Mouse (Mus musculus): ENCODE measurements around the gene Pbx1.

Gene Pbx1

GRCm38 (mm10) chr1:168231548-168232429 lies 200.3 kb downstream of the Pbx1 start:
- no peak for DNase-seq (ENCODE audit: extremely low read depth, insufficient read length, low spot score)

DNA sequence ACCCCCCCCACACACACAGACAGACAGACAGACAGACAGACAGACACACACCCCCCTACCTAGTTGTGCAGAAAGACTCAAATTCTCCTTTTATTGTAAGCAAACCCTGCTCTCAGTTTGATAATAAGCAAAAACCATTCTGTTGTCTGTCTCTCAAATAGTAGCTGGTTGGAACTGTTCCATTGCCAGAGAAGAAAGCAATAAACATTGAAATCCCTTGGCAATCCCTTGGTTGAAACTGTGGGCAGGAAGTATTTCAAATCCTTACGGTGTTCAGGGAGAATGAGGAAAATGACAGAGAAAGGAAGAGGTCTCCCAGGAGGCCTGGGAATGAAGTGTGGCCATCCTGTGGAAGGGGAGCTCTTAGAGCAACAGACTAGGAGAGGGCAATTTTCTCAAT lies 201.2 kb downstream of the Pbx1 start:
- DNase-seq (ENCODE audit: extremely low read depth, insufficient read length, low spot score) = no peak

DNA sequence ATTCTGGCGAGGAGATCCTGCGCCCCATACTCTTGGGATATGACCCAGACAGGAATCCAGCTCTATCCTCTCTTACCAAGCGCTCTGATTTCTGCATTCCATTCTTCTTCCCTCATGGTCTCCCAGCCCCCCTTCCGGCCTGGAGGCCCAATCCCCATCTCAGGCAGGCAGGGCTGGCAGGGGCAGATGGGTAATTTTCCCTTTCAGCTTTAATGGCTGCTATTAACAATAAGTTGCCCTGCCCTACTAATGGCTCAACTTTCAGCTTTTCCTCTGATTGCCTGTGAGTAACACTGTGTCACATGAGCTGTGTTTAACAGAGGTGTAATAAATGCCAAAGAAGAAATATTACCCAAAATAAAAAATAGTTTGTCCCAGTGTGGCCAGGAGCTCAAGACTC lies 201.9 kb downstream of the Pbx1 start:
- no peak for DNase-seq (ENCODE audit: extremely low read depth, insufficient read length, low spot score)

DNA sequence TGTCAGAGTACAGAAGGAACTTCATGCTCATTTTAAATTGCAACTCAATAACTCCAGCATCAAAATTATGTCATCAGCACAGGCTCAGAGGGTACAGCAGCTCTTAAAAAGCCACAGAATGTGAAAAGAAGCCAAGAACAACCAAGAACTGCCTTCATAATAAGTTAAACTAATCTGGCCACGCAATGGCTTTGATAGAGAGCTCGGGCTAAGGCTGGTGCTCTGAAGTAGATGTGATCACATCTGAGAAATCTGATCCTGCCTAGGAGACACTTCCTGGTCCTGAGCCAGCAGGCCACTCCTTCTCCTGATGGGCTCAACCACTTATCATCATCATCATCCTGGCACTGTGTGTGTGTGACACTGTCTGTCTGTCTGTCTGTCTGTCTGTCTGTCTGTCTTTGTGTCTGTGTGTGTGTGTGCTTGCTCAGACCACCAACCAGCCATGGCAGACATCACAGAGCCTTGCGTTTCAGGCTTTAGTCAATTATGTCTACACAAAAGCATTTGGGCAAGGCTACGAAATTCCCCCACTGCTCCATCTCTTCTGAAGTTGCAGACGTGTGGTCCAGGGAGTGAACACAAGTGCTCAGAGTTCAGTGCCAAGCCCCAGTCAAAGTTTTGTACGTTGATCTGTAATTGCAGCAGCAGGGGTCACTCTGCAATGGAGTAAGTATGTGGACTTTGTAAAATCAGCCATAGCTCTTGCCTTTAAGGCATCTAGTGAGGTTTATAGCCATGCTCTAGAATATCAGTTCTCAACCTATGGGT lies 203.1 kb downstream of the Pbx1 start:
- no peak for DNase-seq (ENCODE audit: extremely low read depth, insufficient read length, low spot score)

- no peak for DNase-seq (ENCODE audit: extremely low read depth, insufficient read length, low spot score)
These were observed 205.9 kb downstream of the Pbx1 start for GRCm38 (mm10) chr1:168226150-168226549.

GRCm38 (mm10) chr1:168225595-168226127 lies 206.4 kb downstream of the Pbx1 start:
- no peak for DNase-seq (ENCODE audit: extremely low read depth, insufficient read length, low spot score)

GRCm38 (mm10) chr1:168224218-168224617 lies 207.9 kb downstream of the Pbx1 start:
- DNase-seq (ENCODE audit: extremely low read depth, insufficient read length, low spot score) = no peak

GRCm38 (mm10) chr1:168222794-168223193 lies 209.3 kb downstream of the Pbx1 start:
- no peak for DNase-seq (ENCODE audit: extremely low read depth, insufficient read length, low spot score)

DNA sequence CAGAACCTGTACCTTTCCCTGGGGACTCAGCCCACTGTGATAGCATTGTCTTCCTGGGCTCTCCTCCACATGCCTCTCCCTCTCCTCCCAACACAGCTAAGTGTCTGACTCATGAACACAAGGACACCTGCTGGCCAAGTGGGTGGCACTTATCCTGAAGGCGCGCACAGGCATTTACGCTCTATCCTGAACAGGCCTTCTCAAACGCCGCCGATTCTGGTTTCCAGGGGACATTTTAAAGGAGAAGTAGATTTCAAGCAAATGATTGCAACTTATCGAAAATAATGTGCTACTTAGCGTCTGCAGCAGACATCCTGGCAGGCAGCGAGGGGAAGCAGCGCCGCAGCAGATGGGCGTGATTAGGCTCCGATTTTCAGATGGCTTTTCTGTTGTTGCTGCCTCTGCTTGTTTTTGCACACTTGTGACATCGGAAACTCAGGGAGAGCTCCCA lies 211.0 kb downstream of the Pbx1 start:
- no peak for DNase-seq (ENCODE audit: extremely low read depth, insufficient read length, low spot score)

GRCm38 (mm10) chr1:168215896-168216747 lies 215.9 kb downstream of the Pbx1 start:
- DNase-seq (ENCODE audit: extremely low read depth, insufficient read length, low spot score) = no peak

GRCm38 (mm10) chr1:168215468-168215867 lies 216.6 kb downstream of the Pbx1 start:
- DNase-seq (ENCODE audit: extremely low read depth, insufficient read length, low spot score) = no peak

GRCm38 (mm10) chr1:168214040-168214443 lies 218.0 kb downstream of the Pbx1 start:
- DNase-seq (ENCODE audit: extremely low read depth, insufficient read length, low spot score) = peak; percentile 34

- no peak for DNase-seq (ENCODE audit: extremely low read depth, insufficient read length, low spot score)
These were observed 218.5 kb downstream of the Pbx1 start for GRCm38 (mm10) chr1:168213595-168213994.

- DNase-seq (ENCODE audit: extremely low read depth, insufficient read length, low spot score) = no peak
These were observed 221.7 kb downstream of the Pbx1 start for GRCm38 (mm10) chr1:168210401-168210800.

GRCm38 (mm10) chr1:168200570-168201156 lies 231.4 kb downstream of the Pbx1 start:
- DNase-seq (ENCODE audit: extremely low read depth, insufficient read length, low spot score) = no peak

DNA sequence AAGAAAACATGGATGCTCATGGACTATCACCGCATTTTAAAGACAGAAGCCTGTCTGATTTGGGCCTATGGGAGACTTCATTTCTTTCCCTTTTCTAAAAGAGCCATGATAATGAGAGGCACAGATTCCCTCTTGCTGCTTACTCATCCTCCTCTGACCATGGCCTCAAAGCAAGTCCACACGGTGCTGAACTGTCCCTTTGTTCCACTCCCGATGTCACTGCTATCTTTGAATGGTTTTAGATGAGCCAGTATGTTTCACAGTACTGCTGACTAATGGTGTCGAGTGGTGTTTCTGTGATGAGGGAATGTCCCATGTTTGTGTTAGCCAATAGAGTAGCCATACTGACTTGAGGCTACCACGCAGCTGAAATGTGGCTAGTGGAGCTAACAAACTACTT lies 233.8 kb downstream of the Pbx1 start:
- DNase-seq (ENCODE audit: extremely low read depth, insufficient read length, low spot score) = no peak

DNA sequence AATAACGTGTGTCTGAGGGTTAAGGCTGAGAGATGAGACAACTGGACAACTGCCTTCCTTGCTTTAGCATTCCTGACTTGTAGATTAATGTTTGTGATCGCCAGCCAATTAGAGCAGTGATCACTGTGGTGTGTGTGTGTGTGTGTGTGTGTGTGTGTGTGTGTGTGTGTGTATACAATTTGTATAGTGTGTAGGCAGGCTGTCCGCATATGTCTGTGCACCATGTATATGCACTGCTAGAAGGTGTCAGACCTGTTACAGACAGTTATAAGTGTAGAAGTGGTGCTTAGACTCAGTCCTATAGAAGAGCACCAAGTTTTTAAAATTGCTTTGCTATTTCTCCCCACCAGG lies 234.2 kb downstream of the Pbx1 start:
- DNase-seq (ENCODE audit: extremely low read depth, insufficient read length, low spot score) = no peak

DNA sequence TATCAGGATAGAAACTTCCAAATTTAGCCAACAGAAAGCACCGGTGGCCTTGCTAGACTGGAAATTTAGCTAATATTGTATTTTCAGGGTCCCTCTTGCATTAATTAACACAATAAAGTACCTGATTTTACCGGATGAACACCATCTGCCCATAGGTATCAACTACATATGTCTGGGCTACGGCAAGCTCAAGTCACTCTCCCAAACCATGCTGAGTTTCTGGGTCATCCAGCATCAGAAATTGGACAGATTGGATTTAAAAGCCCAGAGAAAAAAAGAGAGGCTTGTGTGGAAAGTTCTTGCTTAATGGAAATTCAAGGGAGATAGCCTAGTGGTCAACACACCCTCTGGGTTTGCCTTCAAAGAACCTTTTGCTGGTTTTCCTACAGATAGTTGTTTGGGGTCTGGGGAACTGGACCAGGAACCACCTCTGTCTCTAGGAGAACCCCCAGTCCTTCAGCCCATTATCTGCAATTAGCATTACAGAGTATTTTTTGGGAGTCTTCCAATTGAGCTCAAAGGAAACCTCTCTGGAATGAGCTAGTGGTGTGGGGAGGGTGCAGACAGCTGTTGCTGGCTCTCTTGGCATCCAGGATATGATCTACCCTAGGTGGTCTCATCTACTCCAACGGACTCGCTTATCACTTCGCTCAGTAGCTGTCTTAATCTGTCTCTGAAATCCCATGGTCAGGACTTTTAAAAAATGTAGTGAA lies 234.7 kb downstream of the Pbx1 start:
- DNase-seq (ENCODE audit: extremely low read depth, insufficient read length, low spot score) = no peak

DNA sequence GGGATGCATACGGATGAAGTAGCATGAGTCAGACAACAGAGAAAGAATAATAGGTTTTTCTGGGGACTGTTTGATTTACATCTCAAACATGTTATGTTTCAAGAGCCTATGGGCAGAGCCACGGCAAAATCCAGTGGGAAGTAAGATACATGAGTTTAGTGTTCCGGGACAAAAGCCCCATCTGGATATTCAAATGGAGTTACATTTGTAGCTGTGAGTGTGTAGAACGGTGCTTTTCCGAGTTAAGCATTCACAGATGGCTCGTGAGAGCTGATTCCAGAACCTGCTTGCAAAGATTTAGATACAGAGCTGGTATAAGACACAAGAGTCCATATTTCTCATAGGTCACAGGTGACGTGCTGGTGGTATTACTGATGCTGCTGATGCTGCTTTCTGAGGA lies 238.7 kb downstream of the Pbx1 start:
- DNase-seq (ENCODE audit: extremely low read depth, insufficient read length, low spot score) = no peak

- no peak for DNase-seq (ENCODE audit: extremely low read depth, insufficient read length, low spot score)
These were observed 249.3 kb downstream of the Pbx1 start for GRCm38 (mm10) chr1:168182816-168183215.

All from 3134 (cell line).